Mouse (Mus musculus): ENCODE measurements at regions not wholly inside any gene's neighbourhood (a gene's known extent, or its start where the extent isn't known, plus 50 kb on each side); places are given as distances from the start of the nearest gene placed in this dataset.

DNA sequence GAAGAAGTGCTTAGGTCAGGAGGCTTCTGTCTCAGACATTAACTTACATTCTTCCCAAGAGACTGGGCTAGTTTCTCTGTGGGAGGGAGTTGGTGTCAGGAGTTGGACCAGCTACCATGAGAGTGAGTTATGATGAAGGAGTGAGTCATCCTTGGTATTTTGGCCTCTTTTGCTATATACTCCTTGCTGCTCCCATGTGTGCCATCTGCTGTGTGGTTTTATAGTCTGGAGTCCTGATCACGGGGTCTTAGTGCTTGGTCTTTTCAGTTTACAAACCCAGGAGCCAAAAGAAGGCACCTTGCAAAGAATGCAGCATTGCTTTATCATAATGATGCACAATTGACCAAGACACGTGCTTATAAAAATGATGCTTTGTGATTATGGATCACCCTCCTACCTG, 56.6 kb downstream of the Zfp503 start:
- peak; percentile 35 for DNase-seq (ENCODE audit: low spot score)

DNA sequence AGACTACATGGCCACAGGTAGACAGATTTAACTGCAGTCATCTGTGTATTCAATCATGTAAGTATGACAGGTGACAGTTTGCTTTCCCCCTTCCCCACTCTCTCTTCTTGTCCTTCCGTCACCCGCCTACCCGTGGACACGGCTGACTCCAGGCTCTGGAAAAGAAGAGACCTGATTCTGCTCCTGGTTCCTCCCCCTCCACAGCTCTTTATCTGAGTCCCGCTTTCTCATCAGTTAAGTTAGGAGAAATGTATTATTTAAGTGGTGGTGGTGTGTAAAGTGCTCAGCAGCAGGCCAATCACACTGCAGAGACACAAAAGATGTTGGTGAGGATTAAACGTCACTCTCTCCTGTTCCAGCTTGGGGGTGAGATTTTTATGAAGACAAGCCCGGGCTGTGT, 57.5 kb downstream of the Zfp503 start:
- DNase-seq (ENCODE audit: low spot score), result no peak

GRCm38 (mm10) chr14:21929048-21929447, 60.4 kb downstream of the Zfp503 start:
- no peak for DNase-seq (ENCODE audit: low spot score)

- no peak for DNase-seq (ENCODE audit: low spot score)
Observed at GRCm38 (mm10) chr14:21916671-21917070, 67.9 kb upstream of the Comtd1 start.

DNA sequence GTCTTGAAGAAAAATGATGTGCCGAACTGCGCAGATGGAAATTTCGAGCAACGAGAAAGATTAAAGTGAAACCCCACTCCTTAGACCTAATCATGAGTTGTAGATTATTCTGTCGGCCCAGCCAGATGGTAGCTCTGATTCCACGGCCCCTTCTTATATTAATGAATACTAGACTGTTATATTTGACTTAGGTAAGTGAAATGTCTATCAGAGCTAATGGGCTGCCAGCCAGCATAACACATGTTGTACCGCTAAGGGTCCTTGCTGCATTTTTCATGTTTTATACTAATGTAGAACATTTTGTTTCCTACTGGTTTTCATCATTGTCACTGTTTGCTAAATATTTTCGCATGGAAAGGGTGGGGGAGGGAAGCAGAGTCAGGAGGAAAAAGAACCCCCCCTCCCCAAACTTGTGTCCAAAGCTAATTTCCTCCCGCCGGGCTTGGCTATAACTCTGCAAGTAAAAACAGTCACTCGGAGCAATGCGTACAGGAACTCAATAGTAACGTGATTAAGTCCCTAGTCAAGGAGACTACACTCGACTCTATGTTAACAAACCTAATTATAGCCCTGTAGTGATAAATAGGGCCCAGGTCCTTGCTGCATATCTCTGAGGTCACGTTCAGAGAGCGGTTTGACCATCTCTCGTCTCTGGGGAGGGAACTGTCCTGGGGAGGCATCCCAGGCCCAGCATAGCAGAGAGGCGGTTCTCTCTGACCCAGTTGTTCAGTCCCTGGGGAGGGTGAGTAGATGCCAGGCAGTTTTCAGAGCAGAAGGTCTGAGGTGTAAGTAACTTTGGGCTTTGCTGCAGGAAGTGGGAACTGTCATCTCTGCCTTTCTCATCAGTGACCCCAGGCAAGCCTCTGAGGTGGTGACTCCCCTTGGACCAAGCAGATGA, 56.0 kb upstream of the Comtd1 start:
- no peak for DNase-seq (ENCODE audit: low spot score)

DNA sequence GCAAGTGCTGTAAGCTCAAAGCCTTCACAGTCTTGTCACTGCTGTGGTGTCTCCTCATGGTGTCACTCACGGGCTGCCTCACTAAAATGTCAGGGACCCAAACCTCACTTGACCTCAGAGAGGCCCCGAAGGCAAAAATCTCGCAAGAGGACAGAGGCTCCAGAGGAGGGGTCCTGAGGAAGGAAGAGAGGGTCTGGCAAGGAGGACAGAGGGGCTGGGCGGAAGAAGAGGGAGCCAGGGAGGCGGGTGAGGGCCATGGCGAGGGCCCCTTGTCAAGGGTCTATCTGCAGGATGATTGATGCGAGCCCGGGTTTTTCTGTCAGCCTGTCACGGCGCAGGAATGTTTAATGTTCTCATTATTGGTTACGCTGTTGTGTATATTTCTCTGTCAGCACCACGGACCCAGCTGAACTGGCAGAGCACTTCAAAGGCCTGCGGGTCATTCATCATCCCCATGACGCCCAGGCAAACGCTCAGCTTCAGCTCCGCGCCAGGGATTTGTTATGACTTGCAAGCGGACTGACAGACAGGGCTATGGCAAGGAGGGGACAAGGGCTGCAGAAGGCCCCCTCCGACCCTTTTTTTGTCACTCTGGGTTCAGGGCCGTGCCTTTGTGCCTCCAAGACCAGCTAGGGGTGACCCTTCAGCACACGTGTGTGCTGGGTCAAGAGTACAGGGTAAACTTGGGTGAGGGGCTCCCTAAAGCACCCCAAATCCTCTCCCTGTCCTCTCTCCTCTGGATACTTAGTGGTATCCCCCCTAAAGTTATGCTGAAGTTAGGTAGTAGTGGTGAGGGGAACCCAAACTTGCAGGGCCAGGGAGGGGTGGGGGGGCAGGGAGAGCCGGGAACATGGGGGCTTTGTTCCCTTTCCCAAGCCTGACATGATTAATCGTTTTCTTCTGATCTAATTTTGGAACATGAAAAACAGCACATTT, 55.1 kb upstream of the Comtd1 start:
- no peak for DNase-seq (ENCODE audit: low spot score)

- no peak for DNase-seq (ENCODE audit: low spot score)
Observed at GRCm38 (mm10) chr14:21902856-21903255, 54.1 kb upstream of the Comtd1 start.

GRCm38 (mm10) chr14:21902456-21902855, 53.7 kb upstream of the Comtd1 start:
- DNase-seq (ENCODE audit: low spot score), result no peak

DNA sequence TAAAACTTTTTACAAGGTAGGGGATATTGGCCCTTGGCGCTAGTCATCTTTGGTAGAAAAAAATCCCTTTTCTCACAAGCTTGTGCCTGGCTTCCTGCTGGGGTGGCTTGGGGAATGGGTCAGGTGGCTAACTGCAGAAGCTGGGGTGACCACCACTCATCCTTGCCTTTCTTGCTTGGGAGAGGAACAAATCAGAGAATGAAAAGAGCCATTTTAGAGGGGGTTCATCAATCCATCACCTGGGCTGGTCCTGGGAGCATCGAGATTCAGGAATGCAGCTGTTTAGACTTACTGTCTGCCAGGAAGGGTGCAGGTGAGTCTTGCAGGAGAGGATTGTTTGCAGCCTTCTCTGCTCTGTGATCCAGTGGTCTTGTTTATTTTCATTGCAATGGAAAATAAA, 52.2 kb upstream of the Comtd1 start:
- no peak for DNase-seq (ENCODE audit: low spot score)

GRCm38 (mm10) chr14:21900516-21900915, 51.7 kb upstream of the Comtd1 start:
- no peak for DNase-seq (ENCODE audit: low spot score)
